Mouse (Mus musculus) liver, postnatal 0 days (tissue): ENCODE results near the gene Hspb8. TPM values are rescaled to one million over a fixed set of nuclear protein-coding genes. Genes with fewer than 3 reads are reported as not detected.

Experiments
- ATAC-seq: fragments of 200-750 bp; cut with Nextera tagmentation; 2 replicates; pipeline ENCODE4 v1.8.0; 2017; ENCODE audit warnings: mild to moderate bottlenecking, moderate library complexity
- DNase-seq: peaks from one replicate; pipeline ENCODE4 v3.0.0-alpha.2; 2016
- H3K27ac ChIP-seq: fragments of 300-500 bp; sonication (generic); 2 replicates; pipeline ENCODE4 v1.5.1; 2014; ENCODE audit warnings: antibody characterized with exemption, moderate library complexity, mild to moderate bottlenecking, low read depth
- H3K27me3 ChIP-seq: fragments of 300-500 bp; sonication (generic); 2 replicates; pipeline ENCODE4 v1.6.1; 2014; ENCODE audit warnings: low read length, control low read depth, mixed read lengths; ENCODE audit not compliant: insufficient read depth
- H3K36me3 ChIP-seq: fragments of 300-500 bp; sonication (generic); replicated peaks from 2 replicates; pipeline ENCODE4 v1.6.1; 2014; ENCODE audit warnings: mild to moderate bottlenecking, control low read depth, low read length, moderate library complexity, mixed read lengths; ENCODE audit not compliant: insufficient read depth
- H3K4me1 ChIP-seq: fragments of 300-500 bp; sonication (generic); 2 replicates; pipeline ENCODE4 v1.6.1; 2014; ENCODE audit warnings: antibody characterized with exemption, mild to moderate bottlenecking, control low read depth; ENCODE audit not compliant: insufficient read depth
- H3K4me2 ChIP-seq: fragments of 300-500 bp; sonication (generic); 2 replicates; pipeline ENCODE4 v1.6.1; 2014; ENCODE audit warnings: low read depth, mild to moderate bottlenecking, low read length, moderate library complexity, mixed read lengths
- H3K4me3 ChIP-seq: fragments of 300-500 bp; sonication (generic); 2 replicates; pipeline ENCODE4 v1.5.1; 2014; ENCODE audit warnings: low read depth, low read length
- H3K9ac ChIP-seq: fragments of 300-500 bp; sonication (generic); replicated peaks from 2 replicates; pipeline ENCODE4 v1.6.1; 2014; ENCODE audit warnings: mild to moderate bottlenecking, moderate library complexity
- H3K9me3 ChIP-seq: fragments of 300-500 bp; sonication (generic); 2 replicates; pipeline ENCODE4 v1.6.1; 2016; ENCODE audit warnings: mild to moderate bottlenecking, control low read depth, low read length, mixed read lengths
- CTCF ChIP-seq: sonication (generic); IDR thresholded peaks from 2 replicates; pipeline ENCODE4 v1.5.1; 2016; ENCODE audit warnings: antibody characterized with exemption, low read depth
- EP300 ChIP-seq: IDR thresholded peaks from 2 replicates; pipeline ENCODE4 v1.6.1; 2016; ENCODE audit warnings: antibody characterized with exemption, low read depth, mild to moderate bottlenecking
- WGBS: fragments of 180-500 bp; shearing (Covaris S2); extraction: QIAGEN DNeasy Blood & Tissue Kit; methylation state at CpG from one replicate; pipeline ENCODE4 v1.1.7; 2014; ENCODE audit not compliant: insufficient replicate concordance; 5-methylcytosine and 5-hydroxymethylcytosine counted together
- polyA plus RNA-seq: library from polyadenylated mRNA; unstranded; fragments of >200 nt; fragmentation: Nextera tagmentation; extraction: Ambion mirVana; gene quantifications from 2 replicates; pipeline ENCODE4 v1.2.1, GENCODE M21; 2015

The Hspb8 gene
- polyA plus RNA-seq, 1 experiment from 2014 or later: 9.1 TPM

DNA sequence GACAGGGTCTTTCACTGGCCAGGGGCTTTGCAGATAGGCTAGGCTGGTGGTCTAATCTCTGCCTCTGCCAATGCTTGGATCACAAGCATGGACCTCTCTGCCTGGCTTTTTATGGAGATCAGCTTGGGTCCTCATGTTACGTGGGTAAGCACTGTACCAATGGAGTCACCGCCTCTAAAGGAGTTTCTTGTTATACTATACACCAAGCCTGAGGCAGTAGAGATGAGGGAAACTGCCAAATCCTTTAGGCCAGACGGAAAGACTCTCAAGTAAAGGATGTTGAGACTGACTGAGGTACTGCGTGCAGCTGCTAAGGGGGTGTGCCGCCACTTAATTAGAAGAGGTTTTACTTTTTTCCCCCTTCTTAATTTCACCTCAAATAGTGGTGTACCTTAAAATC lies 43.8 kb downstream of the Hspb8 start:
- no peaks in the 10 kb centered on the region for H3K27me3 ChIP-seq
- H3K4me1 ChIP-seq: no peaks in the 10 kb centered on the region
- H3K27ac ChIP-seq: no peak overlapping the region
- ATAC-seq (no peak), DNase-seq (no peak)
- no peak overlapping the region for H3K4me3 ChIP-seq
- no peaks in the 10 kb centered on the region for H3K36me3 ChIP-seq
- TF ChIP-seq EP300: no peak
- no peak for TF ChIP-seq CTCF
- 77% methylated on average over 5 of the region's 5 CpGs for WGBS
- H3K4me2 ChIP-seq: no peak overlapping the region
- H3K9me3 ChIP-seq: no peaks in the 10 kb centered on the region
- no peak overlapping the region for H3K9ac ChIP-seq

DNA sequence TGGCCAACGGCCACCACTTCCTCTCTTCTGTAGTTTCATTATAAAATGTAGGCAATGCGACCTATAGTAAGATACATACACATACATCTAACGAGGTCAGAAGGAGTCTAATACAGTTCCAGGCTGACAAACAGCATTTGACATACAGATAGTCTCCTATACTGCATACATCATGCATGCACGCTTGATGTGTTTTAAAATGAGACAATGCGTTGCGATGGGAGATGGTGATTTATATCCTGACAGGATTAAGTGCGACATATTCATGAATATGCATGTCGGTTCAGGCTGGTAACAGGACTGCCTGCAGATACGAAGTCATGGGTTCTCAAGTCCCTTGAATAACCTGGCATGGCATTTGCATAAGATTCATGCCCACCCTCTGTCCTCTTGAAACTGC lies 54.7 kb downstream of the Hspb8 start:
- ATAC-seq: no peak
- Histone ChIP-seq H3K4me3 (no peak overlapping the region), H3K4me1 (no peaks in the 10 kb centered on the region), H3K36me3 (no peaks in the 10 kb centered on the region), H3K27ac (no peak overlapping the region), H3K9me3 (no peaks in the 10 kb centered on the region), H3K27me3 (no peaks in the 10 kb centered on the region), H3K4me2 (no peak overlapping the region), H3K9ac (no peak overlapping the region)
- no peak for DNase-seq
- WGBS: 78% methylated on average over 9 of the region's 9 CpGs
- TF ChIP-seq EP300 (no peak), CTCF (no peak)

DNA sequence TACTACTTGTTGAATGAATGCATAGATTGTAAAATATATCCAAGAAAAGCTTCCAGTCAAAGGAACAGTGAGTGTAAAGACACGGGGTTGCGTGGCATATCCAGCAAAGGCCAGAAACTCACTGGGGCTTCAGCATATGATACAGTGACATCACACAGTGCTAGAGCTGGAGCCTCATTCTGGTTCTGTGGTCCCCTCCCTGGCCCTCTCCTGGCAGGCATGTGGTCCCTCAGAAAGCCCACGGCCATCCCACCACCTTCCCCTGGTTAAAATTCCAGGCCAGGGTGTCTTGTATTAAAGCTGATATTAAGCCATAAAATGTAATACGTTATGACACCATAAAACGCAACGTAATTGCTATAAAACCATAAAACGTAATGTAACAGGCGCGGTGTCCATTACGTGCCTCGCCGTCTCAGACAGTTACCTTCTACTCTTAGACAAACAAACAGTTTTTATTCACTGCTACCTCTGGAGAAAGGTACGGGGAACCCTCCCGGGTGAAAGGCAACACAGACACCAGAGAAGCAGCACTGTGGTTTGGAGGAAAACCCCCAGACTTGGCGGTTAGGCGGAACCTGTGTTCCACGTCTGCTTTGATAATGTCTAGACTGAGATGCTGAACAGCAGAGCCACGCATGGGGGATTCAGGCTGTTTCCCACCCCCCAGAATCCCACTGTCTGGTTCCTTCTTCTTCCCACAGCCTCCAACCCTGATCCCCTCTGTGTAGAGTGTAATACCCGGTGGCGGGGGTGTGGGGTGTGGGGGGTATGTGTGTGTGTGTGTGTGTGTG lies 55.6 kb downstream of the Hspb8 start:
- H3K9me3 ChIP-seq: no peaks in the 10 kb centered on the region
- no peak for TF ChIP-seq EP300
- no peak for TF ChIP-seq CTCF
- no peaks in the 10 kb centered on the region for H3K4me1 ChIP-seq
- H3K27me3 ChIP-seq: no peaks in the 10 kb centered on the region
- no peaks in the 10 kb centered on the region for H3K36me3 ChIP-seq
- WGBS: 82% methylated on average over 20 of the region's 20 CpGs
- H3K27ac ChIP-seq: no peak overlapping the region
- H3K4me3 ChIP-seq: no peak overlapping the region
- no peak overlapping the region for H3K4me2 ChIP-seq
- ATAC-seq (no peak), DNase-seq (no peak)
- H3K9ac ChIP-seq: no peak overlapping the region

DNA sequence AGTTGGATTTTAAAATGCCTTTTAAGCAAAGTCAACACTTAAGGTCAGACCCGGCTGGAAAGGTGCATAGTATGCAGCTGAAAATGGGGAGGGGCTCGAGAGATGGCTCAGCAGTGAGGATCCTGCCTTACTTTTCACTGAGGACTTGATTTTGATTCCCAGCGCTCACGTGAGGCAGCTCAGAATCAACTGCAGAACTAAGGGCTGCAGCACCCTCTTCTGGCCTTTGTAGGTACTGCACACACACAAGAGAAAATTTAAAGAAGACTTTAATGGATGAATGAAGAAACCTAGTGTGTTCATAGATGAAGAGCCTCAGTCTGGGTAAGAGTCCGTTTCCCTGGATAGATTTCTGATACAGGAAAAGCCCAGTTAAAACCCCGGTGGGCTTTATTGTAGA lies 61.3 kb downstream of the Hspb8 start:
- Histone ChIP-seq H3K27me3 (no peaks in the 10 kb centered on the region), H3K4me1 (no peaks in the 10 kb centered on the region), H3K9me3 (peaks cover 3% of the 10 kb centered on the region), H3K9ac (no peak overlapping the region), H3K36me3 (no peaks in the 10 kb centered on the region), H3K4me2 (no peak overlapping the region), H3K27ac (no peak overlapping the region), H3K4me3 (no peak overlapping the region)
- no peak for TF ChIP-seq EP300
- 0 out of 2 replicates have a peak, but pooled peaks have one; percentile 8 for TF ChIP-seq CTCF
- ATAC-seq: no peak
- DNase-seq: no peak
- 68% methylated on average over 6 of the region's 6 CpGs for WGBS

DNA sequence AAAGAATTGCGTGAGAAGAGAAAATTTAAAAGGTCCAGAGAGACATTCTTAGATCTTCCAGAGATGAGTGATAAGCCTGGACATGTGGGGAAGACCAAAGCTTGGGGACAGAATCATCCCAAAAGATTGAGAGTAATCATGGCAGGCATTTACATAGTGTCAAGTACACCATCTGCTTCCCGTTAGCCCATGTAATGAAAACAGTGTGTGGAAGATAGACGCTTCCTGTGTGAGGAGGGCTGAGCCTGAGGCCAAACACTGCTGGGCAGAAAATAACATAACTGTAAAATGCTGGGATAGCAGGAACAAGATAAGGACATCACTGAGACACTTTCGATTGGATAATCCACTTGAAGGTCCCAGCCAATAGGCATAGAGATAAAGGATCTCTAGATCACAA lies 61.9 kb downstream of the Hspb8 start:
- no peak for ATAC-seq
- TF ChIP-seq CTCF (no peak), EP300 (no peak)
- no peak overlapping the region for H3K9ac ChIP-seq
- H3K27me3 ChIP-seq: no peaks in the 10 kb centered on the region
- no peaks in the 10 kb centered on the region for H3K4me1 ChIP-seq
- no peaks in the 10 kb centered on the region for H3K36me3 ChIP-seq
- H3K4me3 ChIP-seq: no peak overlapping the region
- no peak overlapping the region for H3K27ac ChIP-seq
- WGBS: 64% methylated on average over 4 of the region's 4 CpGs
- no peak for DNase-seq
- peaks cover 3% of the 10 kb centered on the region for H3K9me3 ChIP-seq
- H3K4me2 ChIP-seq: no peak overlapping the region

Other genes with a start within 250 kb of the Hspb8 start
- gene Ccdc60, start 133.9 kb downstream of the Hspb8 start, polyA plus RNA-seq: not detected in 2 replicates
- 0.65 and 1.0 TPM in 2 replicates for gene Srrm4, start 169.0 kb upstream of the Hspb8 start, polyA plus RNA-seq